Mouse (Mus musculus): ENCODE data around the gene Gstm1.

DNA sequence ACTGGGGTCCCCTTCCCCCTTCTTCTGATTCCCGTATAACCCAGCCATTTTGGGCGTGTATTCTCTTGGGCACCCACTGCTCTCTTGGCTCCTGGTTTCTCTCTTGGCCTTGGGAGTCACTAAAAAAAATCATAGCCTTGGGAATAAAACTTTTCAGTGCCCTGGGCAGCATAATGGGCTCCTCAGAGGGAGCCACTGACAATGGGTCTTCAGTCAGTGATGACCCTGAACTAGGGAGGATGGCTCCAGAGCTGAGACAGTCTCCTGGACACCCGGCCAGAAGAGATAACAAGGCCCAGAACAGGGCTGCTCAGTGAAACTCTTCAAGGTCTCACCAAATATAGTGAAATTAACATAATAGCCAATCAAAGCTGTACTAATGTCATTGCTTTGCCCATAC lies 19.2 kb downstream of the Gstm1 start:
- no peak for TF ChIP-seq CTCF (IDR thresholded peaks at IDR 0.05; ENCODE audit: low read depth)
- no peak for TF ChIP-seq EP300 (optimal IDR thresholded peaks at IDR 0.05)
